Mouse (Mus musculus) heart, adult 9 months (tissue): ENCODE measurements around the gene Rab14.

Experiments used
- DNase-seq, 2 experiments: peaks; one replicate each; pipeline ENCODE4 v3.0.0; 2022; ENCODE audit warnings: low spot score in 2 of 2

Gene Rab14

GRCm38 (mm10) chr2:35200898-35201668 lies at the start of gene Rab14:
Gene Rab14 (minus strand): TSS chr2:35201120.
- DNase-seq, result peak; percentile 99

- DNase-seq, result no peak
These were observed 46.8 kb upstream of the Rab14 start for GRCm38 (mm10) chr2:35247763-35248162.

- no peak for DNase-seq
These were observed 43.3 kb upstream of the Rab14 start for GRCm38 (mm10) chr2:35244241-35244640.

- DNase-seq, result no peak
These were observed 34.1 kb upstream of the Rab14 start for GRCm38 (mm10) chr2:35235021-35235420.

GRCm38 (mm10) chr2:35233898-35234297 lies 33.0 kb upstream of the Rab14 start:
- DNase-seq, result no peak

- DNase-seq, result no peak
These were observed 31.9 kb upstream of the Rab14 start for GRCm38 (mm10) chr2:35232595-35233445.

GRCm38 (mm10) chr2:35231871-35232270 lies 31.0 kb upstream of the Rab14 start:
- DNase-seq, result peak in 1 of 2 experiments; percentile 28

GRCm38 (mm10) chr2:35230215-35230614 lies 29.3 kb upstream of the Rab14 start:
- no peak for DNase-seq

- no peak for DNase-seq
These were observed 27.2 kb upstream of the Rab14 start for GRCm38 (mm10) chr2:35228145-35228544.

GRCm38 (mm10) chr2:35224285-35224684 lies 23.4 kb upstream of the Rab14 start:
- no peak for DNase-seq

- DNase-seq, result no peak
These were observed 22.0 kb upstream of the Rab14 start for GRCm38 (mm10) chr2:35222822-35223391.

- no peak for DNase-seq
These were observed 17.8 kb upstream of the Rab14 start for GRCm38 (mm10) chr2:35218736-35219135.

GRCm38 (mm10) chr2:35216701-35217100 lies 15.8 kb upstream of the Rab14 start:
- no peak for DNase-seq

- no peak for DNase-seq
These were observed 14.4 kb upstream of the Rab14 start for GRCm38 (mm10) chr2:35215363-35215762.

- peak; percentile 56 to 78 for DNase-seq
These were observed 14.0 kb upstream of the Rab14 start for GRCm38 (mm10) chr2:35214881-35215358.

GRCm38 (mm10) chr2:35213345-35213910 lies 12.5 kb upstream of the Rab14 start:
- no peak for DNase-seq

- DNase-seq, result no peak
These were observed 10.8 kb upstream of the Rab14 start for GRCm38 (mm10) chr2:35211681-35212080.

GRCm38 (mm10) chr2:35208931-35209665 lies 8.2 kb upstream of the Rab14 start:
- no peak for DNase-seq

GRCm38 (mm10) chr2:35208054-35208453 lies 7.1 kb upstream of the Rab14 start:
- no peak for DNase-seq

GRCm38 (mm10) chr2:35206761-35207160 lies 5.8 kb upstream of the Rab14 start:
- no peak for DNase-seq

- no peak for DNase-seq
These were observed 2.8 kb upstream of the Rab14 start for GRCm38 (mm10) chr2:35203729-35204128.
